Mouse (Mus musculus) limb, embryonic 13.5 days (tissue): ENCODE measurements at regions not wholly inside any gene's neighbourhood (a gene's known extent, or its start where the extent isn't known, plus 50 kb on each side); places are given as distances from the start of the nearest gene placed in this dataset. TPM values are rescaled to one million over a fixed set of nuclear protein-coding genes. Genes with fewer than 3 reads are reported as not detected.

Source experiments
- ATAC-seq: fragments of 200-750 bp; cut with Nextera tagmentation; 2 replicates; pipeline ENCODE4 v1.8.0; 2017; ENCODE audit warnings: low read depth, moderate number of reproducible peaks, moderate TSS enrichment; ENCODE audit not compliant: low FRiP score
- H3K27ac ChIP-seq: fragments of 300-500 bp; sonication (generic); 2 replicates; pipeline ENCODE4 v1.5.1; 2015; ENCODE audit warnings: inconsistent platforms, mild to moderate bottlenecking, moderate library complexity
- H3K27me3 ChIP-seq: fragments of 300-500 bp; sonication (generic); 2 replicates; pipeline ENCODE4 v1.6.1; 2015; ENCODE audit warnings: mild to moderate bottlenecking, inconsistent platforms
- H3K36me3 ChIP-seq: fragments of 300-500 bp; sonication (generic); 2 replicates; pipeline ENCODE4 v1.6.1; 2015; ENCODE audit warnings: inconsistent platforms, mild to moderate bottlenecking, moderate library complexity
- H3K4me1 ChIP-seq: fragments of 300-500 bp; sonication (generic); 2 replicates; pipeline ENCODE4 v1.6.1; 2015; ENCODE audit warnings: inconsistent platforms
- H3K4me2 ChIP-seq: fragments of 300-500 bp; sonication (generic); replicated peaks from 2 replicates; pipeline ENCODE4 v1.6.1; 2015; ENCODE audit warnings: inconsistent platforms, mild to moderate bottlenecking, moderate library complexity
- H3K4me3 ChIP-seq: fragments of 300-500 bp; sonication (generic); 2 replicates; pipeline ENCODE4 v1.5.1; 2015; ENCODE audit warnings: moderate library complexity, mild to moderate bottlenecking, inconsistent platforms
- H3K9ac ChIP-seq: fragments of 300-500 bp; sonication (generic); 2 replicates; pipeline ENCODE4 v1.6.1; 2015; ENCODE audit warnings: mild to moderate bottlenecking, inconsistent platforms
- H3K9me3 ChIP-seq: fragments of 300-500 bp; sonication (generic); 2 replicates; pipeline ENCODE4 v1.6.1; 2016; ENCODE audit warnings: inconsistent platforms
- WGBS: fragments of 180-500 bp; shearing (Covaris S2); methylation state at CpG from one replicate; pipeline ENCODE4 v1.1.7; 2015; 5-methylcytosine and 5-hydroxymethylcytosine counted together
- microRNA-seq: library from miRNA; unstranded; fragments of <30 nt; microRNA quantifications from one replicate; pipeline ENCODE4, GENCODE M21; 2016

- peaks cover 31% of the 10 kb centered on the region for H3K4me1 ChIP-seq
- H3K36me3 ChIP-seq = no peaks in the 10 kb centered on the region
- H3K27me3 ChIP-seq = no peaks in the 10 kb centered on the region
- no peak for ATAC-seq
- no peaks in the 10 kb centered on the region for H3K9me3 ChIP-seq
- H3K9ac ChIP-seq = no peak overlapping the region
- H3K4me3 ChIP-seq = no peak overlapping the region
- H3K4me2 ChIP-seq = no peak overlapping the region
- 67% methylated on average over 4 of the region's 4 CpGs for WGBS
- peak overlapping the region; percentile 48 for H3K27ac ChIP-seq
Observed at GRCm38 (mm10) chr6:94756006-94756405, 56.0 kb upstream of the Lrig1 start.

- Histone ChIP-seq H3K27ac (no peak overlapping the region; the same call in 1 of the 2 replicates), H3K4me1 (peaks cover 25% of the 10 kb centered on the region), H3K36me3 (no peaks in the 10 kb centered on the region), H3K4me3 (no peak overlapping the region), H3K27me3 (no peaks in the 10 kb centered on the region), H3K9ac (no peak overlapping the region), H3K4me2 (no peak overlapping the region), H3K9me3 (no peaks in the 10 kb centered on the region)
- no peak for ATAC-seq
- WGBS = 70% methylated on average over 13 of the region's 13 CpGs
Observed at GRCm38 (mm10) chr6:94755297-94755831, 55.4 kb upstream of the Lrig1 start.

- Histone ChIP-seq H3K9ac (no peak overlapping the region), H3K4me2 (no peak overlapping the region), H3K27me3 (no peaks in the 10 kb centered on the region), H3K27ac (no peak overlapping the region), H3K9me3 (no peaks in the 10 kb centered on the region), H3K4me3 (no peak overlapping the region), H3K4me1 (peaks cover 20% of the 10 kb centered on the region), H3K36me3 (no peaks in the 10 kb centered on the region)
- no peak for ATAC-seq
- 77% methylated on average over 3 of the region's 3 CpGs for WGBS
Observed at GRCm38 (mm10) chr6:94754522-94754921, 54.6 kb upstream of the Lrig1 start.

GRCm38 (mm10) chr6:94751101-94751440, 51.1 kb upstream of the Lrig1 start:
- peaks cover 15% of the 10 kb centered on the region for H3K4me1 ChIP-seq

GRCm38 (mm10) chr6:94750228-94751100, 50.5 kb upstream of the Lrig1 start:
- Histone ChIP-seq H3K4me2 (no peak overlapping the region), H3K27me3 (no peaks in the 10 kb centered on the region), H3K9ac (no peak overlapping the region), H3K9me3 (0 out of 2 replicates have a peak, but pooled peaks cover 2% of the 10 kb centered on the region), H3K27ac (no peak overlapping the region), H3K4me3 (no peak overlapping the region), H3K36me3 (no peaks in the 10 kb centered on the region), H3K4me1 (peaks cover 9% of the 10 kb centered on the region)
- no peak for ATAC-seq
- WGBS = 31% methylated on average over 13 of the region's 13 CpGs

More at GRCm38 (mm10) chr6:94751101-94751440, 51.1 kb upstream of the Lrig1 start:
- Histone ChIP-seq H3K27ac (no peak overlapping the region), H3K4me2 (no peak overlapping the region), H3K27me3 (no peaks in the 10 kb centered on the region), H3K36me3 (no peaks in the 10 kb centered on the region), H3K9ac (no peak overlapping the region), H3K9me3 (0 out of 2 replicates have a peak, but pooled peaks cover 2% of the 10 kb centered on the region), H3K4me3 (no peak overlapping the region)
- 31% methylated on average over 8 of the region's 8 CpGs for WGBS
- ATAC-seq = no peak

Small RNA genes in the stretch of these regions (microRNA-seq; reads per million reads assigned to microRNA genes)
- gene Gm23364 = not detected
